8 mouse cellular contexts compared by ENCODE assay signal in genomic region chr5:139793338-139794089, GRCm38 (mm10). TPM values are rescaled to one million over a fixed set of nuclear protein-coding genes. Genes with fewer than 3 reads are reported as not detected.
A peak's percentile ranks its signal among the peaks of the same experiment; 100 is the strongest.
DNase-seq lines count a peak whose midpoint lies in the region; ATAC-seq lines count a peak whose summit lies in the region.

No protein-coding gene starts in this region.

- peaks cover 56% of the 10 kb centered on the region for H3K4me1 ChIP-seq in midbrain, embryonic 13.5 days (replicated peaks)
- H3K4me1 ChIP-seq in midbrain, embryonic 14.5 days (ENCODE audit: control insufficient read depth, insufficient read depth, low read length), result peaks cover 33% of the 10 kb centered on the region
- H3K4me1 ChIP-seq in hindbrain, embryonic 13.5 days (replicated peaks), result peaks cover 62% of the 10 kb centered on the region
- peaks cover 81% of the 10 kb centered on the region for H3K4me1 ChIP-seq in liver, embryonic 15.5 days (replicated peaks)
- peaks cover 66% of the 10 kb centered on the region for H3K4me1 ChIP-seq in stomach, embryonic 16.5 days (ENCODE audit: control insufficient read depth, insufficient read depth, low read length)

- H3K27ac ChIP-seq in midbrain, embryonic 13.5 days, result no peak overlapping the region
- no peak overlapping the region for H3K27ac ChIP-seq in midbrain, embryonic 14.5 days (replicated peaks; ENCODE audit: low read depth, low read length)
- peak overlapping the region; percentile 30; the same call in 1 of the 2 replicates for H3K27ac ChIP-seq in hindbrain, embryonic 13.5 days
- peak overlapping the region; percentile 97 for H3K27ac ChIP-seq in liver, embryonic 15.5 days (replicated peaks)
- H3K27ac ChIP-seq in stomach, embryonic 16.5 days (ENCODE audit: low read length), result peak overlapping the region; percentile 90

- no peak for DNase-seq in midbrain, embryonic 14.5 days
- no peak for DNase-seq in ovary, adult 18-20 months (ENCODE audit: low spot score)
- no peak for DNase-seq in retina, embryonic 14.5 days (ENCODE audit: low spot score)

- 0 out of 2 replicates have a peak overlapping the region, but pooled peaks have one; percentile 6 for H3K9ac ChIP-seq in midbrain, embryonic 13.5 days (replicated peaks)
- H3K9ac ChIP-seq in midbrain, embryonic 14.5 days (replicated peaks; ENCODE audit: low read length), result no peak overlapping the region
- peak overlapping the region; percentile 49 for H3K9ac ChIP-seq in hindbrain, embryonic 13.5 days
- H3K9ac ChIP-seq in liver, embryonic 15.5 days, result peak overlapping the region; percentile 98
- peak overlapping the region; percentile 76 for H3K9ac ChIP-seq in stomach, embryonic 16.5 days (ENCODE audit: low read length)

- peak overlapping the region; percentile 5; the same call in 1 of the 2 replicates for H3K4me2 ChIP-seq in midbrain, embryonic 13.5 days (replicated peaks)
- no peak overlapping the region; the same call in 1 of the 2 replicates for H3K4me2 ChIP-seq in midbrain, embryonic 14.5 days (ENCODE audit: low read length)
- peak overlapping the region; percentile 100; the same call in 1 of the 2 replicates for H3K4me2 ChIP-seq in hindbrain, embryonic 13.5 days
- peak overlapping the region; percentile 76 for H3K4me2 ChIP-seq in liver, embryonic 15.5 days
- peak overlapping the region; percentile 92 for H3K4me2 ChIP-seq in stomach, embryonic 16.5 days (ENCODE audit: low read depth, low read length)

- no peak for ATAC-seq in midbrain, embryonic 13.5 days
- no peak for ATAC-seq in midbrain, embryonic 14.5 days (ENCODE audit: low FRiP score, low TSS enrichment)
- ATAC-seq in common myeloid progenitor, adult 5-6 weeks (replicated peaks; ENCODE audit: low read depth, poor library complexity, severe bottlenecking), result peak; percentile 4; the same call in 1 of the 2 replicates
- no peak for ATAC-seq in hindbrain, embryonic 13.5 days (ENCODE audit: low FRiP score)
- peak; percentile 34 for ATAC-seq in liver, embryonic 15.5 days (ENCODE audit: insufficient read depth)
- ATAC-seq in stomach, embryonic 16.5 days (ENCODE audit: insufficient read depth, low FRiP score), result peak; percentile 19; the same call in 1 of the 2 replicates

- H3K4me3 ChIP-seq in midbrain, embryonic 13.5 days (replicated peaks), result no peak overlapping the region
- H3K4me3 ChIP-seq in midbrain, embryonic 14.5 days (replicated peaks; ENCODE audit: low read depth, low read length), result no peak overlapping the region
- H3K4me3 ChIP-seq in hindbrain, embryonic 13.5 days, result 0 out of 2 replicates have a peak overlapping the region, but pooled peaks have one; percentile 8
- H3K4me3 ChIP-seq in liver, embryonic 15.5 days (replicated peaks), result peak overlapping the region; percentile 99
- peak overlapping the region; percentile 77 for H3K4me3 ChIP-seq in stomach, embryonic 16.5 days (replicated peaks; ENCODE audit: low read length)

- no peaks in the 10 kb centered on the region for H3K9me3 ChIP-seq in midbrain, embryonic 13.5 days
- no peaks in the 10 kb centered on the region for H3K9me3 ChIP-seq in midbrain, embryonic 14.5 days (ENCODE audit: control insufficient read depth, low read length)
- no peaks in the 10 kb centered on the region for H3K9me3 ChIP-seq in hindbrain, embryonic 13.5 days
- H3K9me3 ChIP-seq in liver, embryonic 15.5 days (replicated peaks), result no peaks in the 10 kb centered on the region
- H3K9me3 ChIP-seq in stomach, embryonic 16.5 days (replicated peaks; ENCODE audit: control insufficient read depth, low read length), result no peaks in the 10 kb centered on the region

- H3K27me3 ChIP-seq in midbrain, embryonic 13.5 days, result peaks cover 25% of the 10 kb centered on the region
- H3K27me3 ChIP-seq in midbrain, embryonic 14.5 days (ENCODE audit: control insufficient read depth, insufficient read depth, low read length), result no peaks in the 10 kb centered on the region
- H3K27me3 ChIP-seq in hindbrain, embryonic 13.5 days, result peaks cover 27% of the 10 kb centered on the region
- H3K27me3 ChIP-seq in liver, embryonic 15.5 days, result no peaks in the 10 kb centered on the region
- H3K27me3 ChIP-seq in stomach, embryonic 16.5 days (ENCODE audit: control insufficient read depth, insufficient read depth, low read length), result no peaks in the 10 kb centered on the region

- no peaks in the 10 kb centered on the region for H3K36me3 ChIP-seq in midbrain, embryonic 13.5 days
- H3K36me3 ChIP-seq in midbrain, embryonic 14.5 days (ENCODE audit: control insufficient read depth, insufficient read depth, low read length), result no peaks in the 10 kb centered on the region
- no peaks in the 10 kb centered on the region for H3K36me3 ChIP-seq in hindbrain, embryonic 13.5 days
- H3K36me3 ChIP-seq in liver, embryonic 15.5 days (replicated peaks), result peaks cover 44% of the 10 kb centered on the region
- H3K36me3 ChIP-seq in stomach, embryonic 16.5 days (ENCODE audit: control insufficient read depth, insufficient read depth, low read length), result no peaks in the 10 kb centered on the region

- 74% methylated on average over 11 of the region's 11 CpGs for WGBS in midbrain, embryonic 13.5 days
- 80% methylated on average over 11 of the region's 11 CpGs for WGBS in midbrain, embryonic 14.5 days
- WGBS in hindbrain, embryonic 13.5 days, result 69% methylated on average over 11 of the region's 11 CpGs
- 6% methylated on average over 11 of the region's 11 CpGs for WGBS in liver, embryonic 15.5 days (ENCODE audit: insufficient replicate concordance)
- 21% methylated on average over 11 of the region's 11 CpGs for WGBS in stomach, embryonic 16.5 days

RNA-seq across cellular contexts. Expression of gene Mafk, which starts 2.2 kb away (rescaled TPM):
- polyA plus RNA-seq in midbrain, embryonic 13.5 days (2015; fragmentation: Nextera tagmentation; extraction: Ambion mirVana), result 15.4 TPM in 2 replicates
- 9.2 and 10.3 TPM in 2 replicates for polyA plus RNA-seq in midbrain, embryonic 14.5 days (2014; fragmentation: Nextera tagmentation; extraction: Ambion mirVana)
- 36.0 and 38.4 TPM in 2 replicates for total RNA-seq in common myeloid progenitor, adult 5-6 weeks (2017)
- 13.2 and 13.4 TPM in 2 replicates for polyA plus RNA-seq in hindbrain, embryonic 13.5 days (2015; fragmentation: Nextera tagmentation; extraction: Ambion mirVana)
- 44.5 and 50.0 TPM in 2 replicates for polyA plus RNA-seq in liver, embryonic 15.5 days (2015; fragmentation: Nextera tagmentation; extraction: Ambion mirVana)
- 18.9 and 22.3 TPM in 2 replicates for polyA plus RNA-seq in stomach, embryonic 16.5 days (2015; fragmentation: Nextera tagmentation; extraction: Ambion mirVana)

RNA-seq across cellular contexts. Expression of gene Ints1, which starts 18.0 kb away (rescaled TPM):
- 24.0 and 28.9 TPM in 2 replicates for polyA plus RNA-seq in midbrain, embryonic 13.5 days (2015; fragmentation: Nextera tagmentation; extraction: Ambion mirVana)
- polyA plus RNA-seq in midbrain, embryonic 14.5 days (2014; fragmentation: Nextera tagmentation; extraction: Ambion mirVana), result 39.0 and 44.7 TPM in 2 replicates
- 20.4 and 32.7 TPM in 2 replicates for total RNA-seq in common myeloid progenitor, adult 5-6 weeks (2017)
- polyA plus RNA-seq in hindbrain, embryonic 13.5 days (2015; fragmentation: Nextera tagmentation; extraction: Ambion mirVana), result 24.7 and 27.3 TPM in 2 replicates
- polyA plus RNA-seq in liver, embryonic 15.5 days (2015; fragmentation: Nextera tagmentation; extraction: Ambion mirVana), result 11.8 and 12.5 TPM in 2 replicates
- polyA plus RNA-seq in stomach, embryonic 16.5 days (2015; fragmentation: Nextera tagmentation; extraction: Ambion mirVana), result 20.2 and 21.0 TPM in 2 replicates

RNA-seq across cellular contexts. Expression of gene Tmem184a, which starts 26.2 kb away (rescaled TPM):
- polyA plus RNA-seq in midbrain, embryonic 13.5 days (2015; fragmentation: Nextera tagmentation; extraction: Ambion mirVana), result 0.19 and 0.35 TPM in 2 replicates
- 0.08 and 0.18 TPM in 2 replicates for polyA plus RNA-seq in midbrain, embryonic 14.5 days (2014; fragmentation: Nextera tagmentation; extraction: Ambion mirVana)
- total RNA-seq in common myeloid progenitor, adult 5-6 weeks (2017), result 0.14 TPM in 1 of 2 replicates, not detected in the other
- polyA plus RNA-seq in hindbrain, embryonic 13.5 days (2015; fragmentation: Nextera tagmentation; extraction: Ambion mirVana), result 0.05 and 0.12 TPM in 2 replicates
- polyA plus RNA-seq in liver, embryonic 15.5 days (2015; fragmentation: Nextera tagmentation; extraction: Ambion mirVana), result 0.68 and 1.2 TPM in 2 replicates
- polyA plus RNA-seq in stomach, embryonic 16.5 days (2015; fragmentation: Nextera tagmentation; extraction: Ambion mirVana), result 39.7 and 42.4 TPM in 2 replicates

RNA-seq across cellular contexts. Expression of gene Gm26938, which starts 32.7 kb away (rescaled TPM):
- polyA plus RNA-seq in midbrain, embryonic 13.5 days (2015; fragmentation: Nextera tagmentation; extraction: Ambion mirVana), result not detected in 2 replicates
- 0.43 and 0.62 TPM in 2 replicates for polyA plus RNA-seq in midbrain, embryonic 14.5 days (2014; fragmentation: Nextera tagmentation; extraction: Ambion mirVana)
- not detected in 2 replicates for total RNA-seq in common myeloid progenitor, adult 5-6 weeks (2017)
- polyA plus RNA-seq in hindbrain, embryonic 13.5 days (2015; fragmentation: Nextera tagmentation; extraction: Ambion mirVana), result not detected in 2 replicates
- not detected in 2 replicates for polyA plus RNA-seq in liver, embryonic 15.5 days (2015; fragmentation: Nextera tagmentation; extraction: Ambion mirVana)
- not detected in 2 replicates for polyA plus RNA-seq in stomach, embryonic 16.5 days (2015; fragmentation: Nextera tagmentation; extraction: Ambion mirVana)

RNA-seq across cellular contexts. Expression of gene Psmg3, which starts 33.2 kb away (rescaled TPM):
- 78.6 and 81.9 TPM in 2 replicates for polyA plus RNA-seq in midbrain, embryonic 13.5 days (2015; fragmentation: Nextera tagmentation; extraction: Ambion mirVana)
- polyA plus RNA-seq in midbrain, embryonic 14.5 days (2014; fragmentation: Nextera tagmentation; extraction: Ambion mirVana), result 72.6 and 78.0 TPM in 2 replicates
- 24.5 and 24.8 TPM in 2 replicates for total RNA-seq in common myeloid progenitor, adult 5-6 weeks (2017)
- 73.5 and 78.7 TPM in 2 replicates for polyA plus RNA-seq in hindbrain, embryonic 13.5 days (2015; fragmentation: Nextera tagmentation; extraction: Ambion mirVana)
- 41.4 and 42.3 TPM in 2 replicates for polyA plus RNA-seq in liver, embryonic 15.5 days (2015; fragmentation: Nextera tagmentation; extraction: Ambion mirVana)
- polyA plus RNA-seq in stomach, embryonic 16.5 days (2015; fragmentation: Nextera tagmentation; extraction: Ambion mirVana), result 62.5 and 62.9 TPM in 2 replicates

Comparison
In these comparisons a context has a peak if more than half of its experiments do, and no peak if none do; other contexts are left out.
1. ATAC-seq: peak in common myeloid progenitor, adult 5-6 weeks (single experiment), liver, embryonic 15.5 days (single experiment) and stomach, embryonic 16.5 days (single experiment); none in midbrain, embryonic 13.5 days (single experiment), midbrain, embryonic 14.5 days (single experiment) and hindbrain, embryonic 13.5 days (single experiment).
2. H3K27ac ChIP-seq: peak in hindbrain, embryonic 13.5 days (single experiment), liver, embryonic 15.5 days (single experiment) and stomach, embryonic 16.5 days (single experiment); none in midbrain, embryonic 13.5 days (single experiment) and midbrain, embryonic 14.5 days (single experiment).
3. H3K4me3 ChIP-seq: peak in hindbrain, embryonic 13.5 days (single experiment), liver, embryonic 15.5 days (single experiment) and stomach, embryonic 16.5 days (single experiment); none in midbrain, embryonic 13.5 days (single experiment) and midbrain, embryonic 14.5 days (single experiment).
4. RNA of gene Tmem184a, which starts 26.2 kb away (polyA plus RNA-seq): 39.7 to 42.4 TPM in stomach, embryonic 16.5 days; 0.68 to 1.2 TPM in liver, embryonic 15.5 days, 0.19 to 0.35 TPM in midbrain, embryonic 13.5 days, 0.05 to 0.12 TPM in hindbrain, embryonic 13.5 days and 0.08 to 0.18 TPM in midbrain, embryonic 14.5 days; every median in the first group is over 10 times any median in the second.